11 mouse cellular contexts compared by ENCODE assay signal in genomic region chr2:4228510-4228909, GRCm38 (mm10).
DNase-seq lines count a peak whose midpoint lies in the region; ATAC-seq lines count a peak whose summit lies in the region.
"Had no signal": no experiment of that assay in that cellular context is flagged by ENCODE, and none has a peak within 500 bp of the region (broad histone marks: within the 10 kb centered on the region; RNA-seq: fewer than 3 reads in every experiment).

No protein-coding gene starts in this region.

- no peaks in the 10 kb centered on the region for H3K27me3 ChIP-seq in hindbrain, embryonic 13.5 days
- H3K27me3 ChIP-seq: heart, embryonic 13.5 days; megakaryocyte, embryonic 14.5 days had no signal

- peaks cover 55% of the 10 kb centered on the region for H3K4me1 ChIP-seq in hindbrain, embryonic 13.5 days (replicated peaks)

- no peaks in the 10 kb centered on the region for H3K9me3 ChIP-seq in hindbrain, embryonic 13.5 days

- no peak overlapping the region for H3K4me3 ChIP-seq in hindbrain, embryonic 13.5 days
- H3K4me3 ChIP-seq: heart, embryonic 13.5 days; megakaryocyte, embryonic 14.5 days had no signal

- no peak overlapping the region for H3K4me2 ChIP-seq in hindbrain, embryonic 13.5 days

- no peak overlapping the region for H3K9ac ChIP-seq in hindbrain, embryonic 13.5 days
- H3K9ac ChIP-seq: heart, embryonic 13.5 days had no signal

- intact Hi-C loops in left cerebral cortex, postnatal 4 days (cut with DNase I): no loop called here

- peak; percentile 23 to 25 for DNase-seq in cerebellum, postnatal 10 days
- DNase-seq in cerebellum, adult 9-11 months: no peak
- DNase-seq in left cerebral cortex, postnatal 4 days: peak; percentile 5
- no peak for DNase-seq in left cerebral cortex, adult 18-20 months (ENCODE audit: low spot score in 2 of 2)
- peak; percentile 35 for DNase-seq in retina, embryonic 14.5 days (ENCODE audit: low spot score)
- DNase-seq in thymus, adult 18-20 months: no peak
- DNase-seq: liver had no signal

- ATAC-seq in hindbrain, embryonic 13.5 days (ENCODE audit: low FRiP score): peak; percentile 43; the same call in 1 of the 2 replicates
- ATAC-seq in monocyte, adult 5-6 weeks (replicated peaks; ENCODE audit: insufficient number of reproducible peaks, low FRiP score, low TSS enrichment, poor library complexity, severe bottlenecking): no peak

- H3K36me3 ChIP-seq in hindbrain, embryonic 13.5 days: no peaks in the 10 kb centered on the region; the same call in 1 of the 2 replicates
- H3K36me3 ChIP-seq: heart, embryonic 13.5 days had no signal

- WGBS in hindbrain, embryonic 13.5 days: 40% methylated on average over 3 of the region's 3 CpGs

- peak overlapping the region; percentile 66 for H3K27ac ChIP-seq in hindbrain, embryonic 13.5 days

Comparison
In these comparisons a context has a peak if more than half of its experiments do, and no peak if none do; other contexts are left out.
1. DNase-seq: peak in cerebellum, postnatal 10 days (2 of 2), left cerebral cortex, postnatal 4 days (single experiment) and retina, embryonic 14.5 days (single experiment); none in cerebellum, adult 9-11 months (single experiment), left cerebral cortex, adult 18-20 months (0 of 2) and thymus, adult 18-20 months (0 of 2).